Mouse (Mus musculus) bone marrow, adult 2 months (tissue): ENCODE results near the gene Mrpl51. TPM values are rescaled to one million over a fixed set of nuclear protein-coding genes. Genes with fewer than 3 reads are reported as not detected.

ENCODE experiments used
- H3K27ac ChIP-seq: fragments of 200-500 bp; 2 replicates; pipeline ENCODE4 v1.5.1; 2012; ENCODE audit warnings: low read depth, mild to moderate bottlenecking, control low read depth, inconsistent platforms, low read length; ENCODE audit not compliant: control insufficient read depth, poor library complexity, insufficient read depth
- H3K4me1 ChIP-seq: fragments of 200-500 bp; 2 replicates; pipeline ENCODE4 v1.6.1; 2011; ENCODE audit warnings: low read length; ENCODE audit not compliant: control insufficient read depth, insufficient read depth
- H3K4me3 ChIP-seq: fragments of 200-500 bp; replicated peaks from 2 replicates; pipeline ENCODE3; 2011; ENCODE audit warnings: mild to moderate bottlenecking, low read depth, low read length, control low read depth; ENCODE audit not compliant: control insufficient read depth
- CTCF ChIP-seq: fragments of 200-500 bp; IDR thresholded peaks from 2 replicates; pipeline ENCODE4 v1.5.1; 2011; ENCODE audit warnings: low read length, control low read depth; ENCODE audit not compliant: control insufficient read depth, insufficient read depth
- POLR2A ChIP-seq: fragments of 200-500 bp; IDR thresholded peaks from 2 replicates; pipeline ENCODE4 v1.6.1; 2011; ENCODE audit warnings: low read depth, mild to moderate bottlenecking, control low read depth, low read length, borderline replicate concordance; ENCODE audit not compliant: control insufficient read depth
- WGBS: fragments of 180-500 bp; shearing (Covaris S2); methylation state at CpG from one replicate; pipeline ENCODE4 v1.1.7; 2018; 5-methylcytosine and 5-hydroxymethylcytosine counted together
- polyA plus RNA-seq: library from polyadenylated mRNA; stranded (reverse); fragments of >200 nt; gene quantifications from 2 replicates; pipeline ENCODE4 v1.2.4, GENCODE M21; 2011; ENCODE audit warnings: low replicate concordance; ENCODE audit not compliant: missing spikeins, insufficient read depth, insufficient read length

The Mrpl51 gene
- polyA plus RNA-seq, 1 experiment, result 193 TPM

DNA sequence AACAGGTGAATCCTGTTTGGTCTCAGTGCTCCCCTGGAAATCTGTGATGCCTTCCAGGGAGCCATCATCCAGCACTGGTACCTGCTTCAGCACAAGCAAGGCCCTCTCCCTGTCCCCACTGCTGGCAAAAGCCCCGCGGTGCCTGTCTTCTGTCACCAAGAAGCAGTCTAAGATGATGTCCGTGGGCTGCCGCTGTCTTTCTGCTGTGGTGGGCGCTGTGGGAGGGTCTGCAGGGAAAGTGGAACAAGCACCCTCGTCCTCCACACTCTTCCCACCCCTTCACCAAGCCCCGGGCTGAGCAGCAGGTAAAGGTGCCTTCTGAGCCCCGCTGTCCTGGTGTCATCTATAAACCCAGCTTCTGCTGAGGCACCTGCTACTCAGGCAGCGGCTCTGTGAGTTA lies 39.0 kb downstream of the Mrpl51 start:
- WGBS, result 67% methylated on average over 9 of the region's 9 CpGs
- peaks cover 2% of the 10 kb centered on the region for H3K4me1 ChIP-seq
- 0 out of 2 replicates have a peak overlapping the region, but pooled peaks have one; percentile 15 for H3K27ac ChIP-seq
- H3K4me3 ChIP-seq, result no peak overlapping the region
- no peak for TF ChIP-seq POLR2A
- TF ChIP-seq CTCF, result no peak

GRCm38 (mm10) chr6:125231117-125232044 lies 39.8 kb downstream of the Mrpl51 start, which contains the start of gene Tapbpl:
Gene Tapbpl, minus strand, starts transcription at chr6:125231860.
- TF ChIP-seq CTCF (no peak), POLR2A (no peak)
- peaks cover 2% of the 10 kb centered on the region for H3K4me1 ChIP-seq
- H3K4me3 ChIP-seq, result peak within 1 kb of the TSS; percentile 85
- 0% methylated on average over 16 of the region's 16 CpGs for WGBS
- peak within 1 kb of the TSS; percentile 94 for H3K27ac ChIP-seq

DNA sequence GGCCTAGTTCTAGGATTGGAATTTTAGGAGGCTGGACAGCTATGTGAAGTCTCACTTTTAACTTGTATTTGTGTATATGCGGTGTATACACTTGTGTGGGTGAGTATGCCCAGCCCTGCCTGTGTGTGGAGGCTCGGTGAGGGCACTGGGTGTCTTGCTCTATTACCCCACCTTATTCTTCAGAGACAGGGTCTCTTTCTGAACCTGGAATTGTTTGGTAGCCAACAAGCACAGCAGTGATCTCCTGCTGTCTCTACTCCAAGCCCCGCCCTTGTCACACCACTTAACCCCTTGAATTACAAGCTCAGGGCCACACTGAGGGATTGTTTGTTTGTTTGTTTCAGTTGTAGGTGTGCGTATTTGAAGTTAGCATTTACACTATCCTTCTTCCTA lies 40.4 kb downstream of the Mrpl51 start:
- peak overlapping the region; percentile 94 for H3K27ac ChIP-seq
- H3K4me1 ChIP-seq, result peaks cover 2% of the 10 kb centered on the region
- TF ChIP-seq CTCF (no peak), POLR2A (no peak)

DNA sequence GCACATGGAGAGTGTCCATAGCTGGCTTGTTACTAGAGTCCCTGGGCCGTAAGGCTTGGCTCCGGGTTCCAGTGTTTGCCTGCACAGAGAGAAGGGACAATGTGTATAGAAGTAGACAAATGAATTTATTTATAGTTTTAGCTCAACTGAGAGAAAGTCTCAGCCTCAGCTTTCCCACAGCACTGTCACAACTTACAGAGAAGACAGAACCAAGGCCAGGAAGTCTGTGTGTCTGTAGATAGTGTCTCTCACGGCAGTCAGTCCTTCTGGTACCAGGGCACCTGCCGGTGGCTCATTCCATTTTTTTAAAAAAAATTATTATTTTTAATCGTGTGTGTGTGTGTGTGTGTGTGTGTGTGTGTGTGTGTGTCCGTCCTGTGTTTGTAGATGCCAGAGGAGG lies 40.9 kb downstream of the Mrpl51 start:
- Histone ChIP-seq H3K4me3 (no peak overlapping the region), H3K4me1 (peaks cover 3% of the 10 kb centered on the region), H3K27ac (no peak overlapping the region)
- TF ChIP-seq POLR2A (no peak), CTCF (no peak)
- WGBS, result 31% methylated on average over 6 of the region's 6 CpGs

More for the DNA sequence above, 40.4 kb downstream of the Mrpl51 start:
- peak overlapping the region; percentile 85 for H3K4me3 ChIP-seq
- WGBS, result 22% methylated on average over 4 of the region's 4 CpGs

DNA sequence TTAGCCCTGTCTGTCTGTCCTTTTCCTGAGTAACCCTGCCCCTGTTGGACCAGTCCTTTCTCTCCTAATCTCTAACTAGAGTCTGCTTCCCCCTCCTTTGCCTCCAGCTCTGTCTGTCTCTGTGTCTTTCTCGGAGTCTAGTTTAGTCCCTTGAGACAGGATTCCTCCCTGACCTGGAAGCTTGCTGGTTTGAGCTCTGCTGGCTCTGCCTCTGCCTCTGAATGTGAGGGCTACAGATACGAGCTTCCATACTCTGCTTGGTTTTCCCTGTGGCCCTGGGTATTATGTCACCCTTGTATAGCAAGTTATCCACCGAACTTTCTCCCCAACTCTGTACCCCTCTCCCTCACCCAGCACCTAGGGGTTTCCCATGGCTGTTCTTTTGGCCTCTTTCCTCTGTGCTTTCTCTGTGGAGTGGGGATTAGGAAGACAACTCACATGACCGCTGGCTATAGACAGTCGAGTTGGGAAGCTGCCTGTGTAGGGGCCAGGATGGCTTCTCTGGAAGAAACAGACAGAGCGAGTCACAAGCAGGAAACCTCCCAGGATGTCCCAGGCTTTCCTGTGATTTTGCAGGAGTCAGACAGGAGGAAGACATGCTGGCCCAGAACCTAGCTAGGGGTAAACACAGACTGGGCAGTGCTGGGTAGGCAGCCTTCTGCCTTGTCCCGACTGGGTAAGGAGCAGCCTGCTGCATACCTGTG lies 42.4 kb downstream of the Mrpl51 start:
- WGBS, result 44% methylated on average over 7 of the region's 7 CpGs
- H3K27ac ChIP-seq, result no peak overlapping the region
- TF ChIP-seq CTCF, result no peak
- TF ChIP-seq POLR2A, result no peak
- H3K4me1 ChIP-seq, result peaks cover 5% of the 10 kb centered on the region
- H3K4me3 ChIP-seq, result no peak overlapping the region

DNA sequence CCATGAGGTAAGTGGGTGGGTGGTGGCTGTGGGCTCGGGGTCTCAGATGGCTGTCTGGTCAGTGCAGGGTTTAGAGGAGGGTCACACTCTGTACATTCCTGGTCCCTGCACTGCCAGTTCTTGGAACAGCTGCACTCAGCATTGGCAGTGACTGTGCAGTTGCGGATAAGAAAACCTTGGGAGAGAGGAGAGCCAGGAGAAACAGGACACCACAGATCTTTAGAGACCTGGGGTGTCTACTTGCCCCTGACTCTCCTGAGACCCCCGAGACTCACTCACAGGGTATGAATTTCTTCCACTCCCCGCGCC lies 42.9 kb downstream of the Mrpl51 start:
- H3K27ac ChIP-seq, result no peak overlapping the region
- TF ChIP-seq CTCF (no peak), POLR2A (no peak)
- peaks cover 5% of the 10 kb centered on the region for H3K4me1 ChIP-seq
- WGBS, result 42% methylated on average over 5 of the region's 5 CpGs
- H3K4me3 ChIP-seq, result no peak overlapping the region

- H3K27ac ChIP-seq, result peak overlapping the region; percentile 18; the same call in 1 of the 2 replicates
- WGBS, result 25% methylated on average over 6 of the region's 6 CpGs
- peaks cover 5% of the 10 kb centered on the region for H3K4me1 ChIP-seq
- TF ChIP-seq CTCF (no peak), POLR2A (no peak)
- H3K4me3 ChIP-seq, result peak overlapping the region; percentile 31
These were observed 44.7 kb downstream of the Mrpl51 start for GRCm38 (mm10) chr6:125236341-125236740.

- WGBS, result 7% methylated on average over 6 of the region's 6 CpGs
- H3K4me3 ChIP-seq, result peak within 1 kb of the TSS; percentile 31
- H3K27ac ChIP-seq, result peak within 1 kb of the TSS; percentile 18
- peaks cover 7% of the 10 kb centered on the region for H3K4me1 ChIP-seq
- TF ChIP-seq POLR2A (no peak), CTCF (no peak)
These were observed 45.2 kb downstream of the Mrpl51 start, which contains the start of gene Cd27 for GRCm38 (mm10) chr6:125236782-125237181. Gene Cd27, minus strand, starts transcription at chr6:125237010.
